Mouse (Mus musculus) forebrain, embryonic 14.5 days (tissue): ENCODE results near the gene Nrxn3. TPM values are rescaled to one million over a fixed set of nuclear protein-coding genes. Genes with fewer than 3 reads are reported as not detected.

Experiments used
- ATAC-seq: fragments of 200-750 bp; cut with Nextera tagmentation; 2 replicates; pipeline ENCODE4 v1.8.0; 2017; ENCODE audit warnings: mild to moderate bottlenecking, moderate library complexity
- DNase-seq: peaks from one replicate; pipeline ENCODE4 v3.0.0-alpha.2; 2015; ENCODE audit warnings: low spot score
- H3K27ac ChIP-seq: fragments of 300-500 bp; sonication (generic); 2 replicates; pipeline ENCODE4 v1.5.1; 2014; ENCODE audit warnings: low read depth, mild to moderate bottlenecking, control low read depth, low read length, moderate library complexity
- H3K27me3 ChIP-seq: fragments of 300-500 bp; sonication (generic); replicated peaks from 2 replicates; pipeline ENCODE4 v1.6.1; 2014; ENCODE audit warnings: low read length, control low read depth, mixed read lengths; ENCODE audit not compliant: control insufficient read depth, insufficient read depth
- H3K36me3 ChIP-seq: fragments of 300-500 bp; sonication (generic); 2 replicates; pipeline ENCODE4 v1.6.1; 2014; ENCODE audit warnings: low read length, control low read depth; ENCODE audit not compliant: control insufficient read depth, insufficient read depth
- H3K4me1 ChIP-seq: fragments of 300-500 bp; sonication (generic); 2 replicates; pipeline ENCODE4 v1.6.1; 2014; ENCODE audit warnings: antibody characterized with exemption, low read length, control low read depth; ENCODE audit not compliant: control insufficient read depth, insufficient read depth
- H3K4me2 ChIP-seq: fragments of 300-500 bp; sonication (generic); 2 replicates; pipeline ENCODE4 v1.6.1; 2014; ENCODE audit warnings: mild to moderate bottlenecking, control low read depth, low read length
- H3K4me3 ChIP-seq: fragments of 300-500 bp; sonication (generic); 2 replicates; pipeline ENCODE4 v1.5.1; 2014; ENCODE audit warnings: low read depth, low read length, control low read depth
- H3K9ac ChIP-seq: fragments of 300-500 bp; sonication (generic); 2 replicates; pipeline ENCODE4 v1.6.1; 2014; ENCODE audit warnings: mild to moderate bottlenecking, low read length, control low read depth, moderate library complexity
- H3K9me3 ChIP-seq: fragments of 300-500 bp; sonication (generic); replicated peaks from 2 replicates; pipeline ENCODE4 v1.6.1; 2016; ENCODE audit warnings: low read length, control low read depth, mixed read lengths; ENCODE audit not compliant: control insufficient read depth
- WGBS: fragments of 180-500 bp; shearing (Covaris S2); extraction: QIAGEN DNeasy Blood & Tissue Kit; methylation state at CpG from one replicate; pipeline ENCODE4 v1.1.7; 2014; 5-methylcytosine and 5-hydroxymethylcytosine counted together
- polyA plus RNA-seq: library from polyadenylated mRNA; unstranded; fragments of >200 nt; fragmentation: Nextera tagmentation; extraction: Ambion mirVana; gene quantifications from 2 replicates; pipeline ENCODE4 v1.2.1, GENCODE M21; 2014

Nrxn3 gene
- polyA plus RNA-seq, 1 experiment from 2014 or later: 39.6 TPM

DNA sequence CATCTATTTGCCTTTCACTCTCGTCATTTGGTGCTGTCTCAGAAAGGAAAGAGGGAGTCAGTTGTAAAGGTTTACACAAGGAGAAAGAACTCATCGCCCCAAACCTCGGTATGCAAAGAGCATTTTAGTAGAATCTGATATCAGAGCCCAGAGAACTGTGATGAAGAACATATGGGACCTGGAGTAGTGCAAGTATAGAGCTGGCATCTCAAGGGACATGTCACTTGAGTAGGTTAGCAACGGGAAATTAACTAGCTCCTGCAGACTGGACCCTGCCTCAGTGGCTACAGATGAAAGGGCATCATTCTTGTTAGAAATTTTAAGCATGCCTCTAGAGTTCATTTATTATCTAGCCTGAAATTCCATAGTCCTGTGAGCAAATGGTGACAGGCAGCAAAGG, 1099.5 kb downstream of the Nrxn3 start:
- Histone ChIP-seq H3K27ac (no peak overlapping the region), H3K4me3 (no peak overlapping the region), H3K27me3 (no peaks in the 10 kb centered on the region), H3K36me3 (no peaks in the 10 kb centered on the region), H3K9me3 (no peaks in the 10 kb centered on the region), H3K4me1 (no peaks in the 10 kb centered on the region; the same call in 1 of the 2 replicates), H3K4me2 (no peak overlapping the region), H3K9ac (no peak overlapping the region)
- DNase-seq (no peak), ATAC-seq (no peak)
- 52% methylated on average over 4 of the region's 4 CpGs for WGBS

DNA sequence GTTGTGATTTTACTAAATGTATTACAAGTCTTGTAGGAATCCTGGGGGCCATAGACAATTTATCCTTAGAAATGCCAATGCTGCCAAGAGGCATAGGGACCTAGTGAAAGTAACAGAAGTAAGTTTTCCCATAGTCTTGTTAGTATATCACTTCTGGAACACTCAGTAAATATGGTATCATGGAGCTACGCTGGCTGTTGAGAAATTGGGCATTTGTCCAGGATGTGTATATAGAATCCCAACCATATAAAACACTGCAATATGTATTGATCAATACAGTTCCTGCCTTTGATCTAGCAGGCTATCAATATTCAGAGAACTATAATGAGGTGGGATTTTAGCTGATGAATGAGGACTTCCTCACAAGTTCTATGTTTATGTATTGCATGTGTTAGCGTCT, 1107.3 kb downstream of the Nrxn3 start:
- no peak overlapping the region for H3K4me2 ChIP-seq
- no peak overlapping the region for H3K4me3 ChIP-seq
- H3K36me3 ChIP-seq: no peaks in the 10 kb centered on the region
- H3K9me3 ChIP-seq: no peaks in the 10 kb centered on the region
- no peaks in the 10 kb centered on the region for H3K4me1 ChIP-seq
- 90% methylated on average over 2 of the region's 2 CpGs for WGBS
- H3K9ac ChIP-seq: no peak overlapping the region
- H3K27ac ChIP-seq: no peak overlapping the region
- ATAC-seq (no peak), DNase-seq (no peak)
- no peaks in the 10 kb centered on the region for H3K27me3 ChIP-seq

DNA sequence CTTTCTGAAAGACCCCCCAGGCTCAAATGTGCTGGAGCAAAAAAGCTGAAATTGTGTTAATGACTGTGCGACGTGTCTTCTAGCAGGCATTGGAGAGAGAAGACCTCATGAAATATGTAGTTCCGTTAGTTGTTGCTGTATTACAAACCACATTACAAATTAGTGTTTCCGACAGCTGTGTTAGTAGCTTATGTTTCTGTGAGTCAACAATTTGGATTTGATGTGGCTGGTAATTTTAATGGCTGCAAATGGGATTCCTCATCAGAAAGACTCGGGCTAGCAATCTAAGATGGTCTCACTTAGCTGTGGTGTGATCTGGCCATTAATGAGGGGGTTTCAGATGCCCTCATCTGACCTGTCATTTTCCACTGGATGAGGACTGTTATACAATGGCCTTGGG, 1107.7 kb downstream of the Nrxn3 start:
- 86% methylated on average over 5 of the region's 5 CpGs for whole genome bisulfite sequencing
- H3K4me2 ChIP-seq: no peak overlapping the region
- no peaks in the 10 kb centered on the region for H3K27me3 ChIP-seq
- H3K27ac ChIP-seq: no peak overlapping the region
- no peak for DNase-seq
- H3K36me3 ChIP-seq: no peaks in the 10 kb centered on the region
- H3K4me1 ChIP-seq: no peaks in the 10 kb centered on the region
- H3K9ac ChIP-seq: no peak overlapping the region
- ATAC-seq: no peak
- H3K9me3 ChIP-seq: no peaks in the 10 kb centered on the region
- no peak overlapping the region for H3K4me3 ChIP-seq

DNA sequence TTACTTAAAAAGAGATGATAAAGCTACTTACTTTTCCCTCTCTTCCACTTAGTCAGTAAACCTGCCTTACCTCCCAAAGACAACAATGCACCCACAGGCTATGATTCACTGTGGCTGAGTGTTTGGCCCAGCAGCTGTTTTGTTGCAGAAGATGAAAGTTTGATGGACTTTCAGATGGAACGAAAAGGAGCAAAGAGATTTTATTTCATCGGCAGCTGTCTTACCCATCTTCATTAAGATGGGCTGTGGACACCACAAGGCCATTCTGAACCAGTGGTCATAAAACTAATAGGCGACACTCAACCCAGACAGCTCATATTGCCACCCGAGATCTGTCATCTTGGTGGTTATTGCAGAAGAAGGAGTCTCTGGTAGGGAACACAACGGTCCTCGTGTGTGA, 1108.6 kb downstream of the Nrxn3 start:
- Histone ChIP-seq H3K27ac (no peak overlapping the region), H3K4me2 (no peak overlapping the region), H3K36me3 (no peaks in the 10 kb centered on the region), H3K27me3 (no peaks in the 10 kb centered on the region), H3K4me1 (no peaks in the 10 kb centered on the region), H3K9ac (no peak overlapping the region), H3K9me3 (no peaks in the 10 kb centered on the region), H3K4me3 (no peak overlapping the region)
- ATAC-seq: no peak
- 94% methylated on average over 6 of the region's 6 CpGs for WGBS
- no peak for DNase-seq

DNA sequence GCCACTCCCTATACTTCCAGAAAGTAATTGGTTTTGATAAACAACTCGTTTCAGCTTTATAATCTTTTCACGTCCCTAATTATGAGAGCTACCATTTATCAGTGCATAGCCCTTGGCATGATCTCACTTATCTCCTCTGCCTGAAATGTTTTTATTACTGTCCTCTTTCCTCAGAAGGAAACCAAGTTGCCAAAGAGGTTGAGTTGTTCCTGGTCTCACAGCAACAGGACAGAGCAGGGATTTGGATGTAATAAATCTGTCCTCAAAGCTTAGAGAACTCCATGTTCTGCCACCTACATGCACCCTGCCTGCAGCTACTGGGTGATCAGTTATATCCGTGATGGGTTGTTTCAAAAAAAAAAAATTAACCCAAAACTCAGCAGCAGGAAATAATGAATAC, 1113.6 kb downstream of the Nrxn3 start:
- no peaks in the 10 kb centered on the region for H3K36me3 ChIP-seq
- no peak overlapping the region for H3K27ac ChIP-seq
- H3K9ac ChIP-seq: no peak overlapping the region
- no peaks in the 10 kb centered on the region for H3K27me3 ChIP-seq
- ATAC-seq (no peak), DNase-seq (no peak)
- no peaks in the 10 kb centered on the region for H3K4me1 ChIP-seq
- H3K4me3 ChIP-seq: no peak overlapping the region
- H3K4me2 ChIP-seq: no peak overlapping the region
- H3K9me3 ChIP-seq: no peaks in the 10 kb centered on the region
- WGBS: 69% methylated on average over 3 of the region's 3 CpGs

DNA sequence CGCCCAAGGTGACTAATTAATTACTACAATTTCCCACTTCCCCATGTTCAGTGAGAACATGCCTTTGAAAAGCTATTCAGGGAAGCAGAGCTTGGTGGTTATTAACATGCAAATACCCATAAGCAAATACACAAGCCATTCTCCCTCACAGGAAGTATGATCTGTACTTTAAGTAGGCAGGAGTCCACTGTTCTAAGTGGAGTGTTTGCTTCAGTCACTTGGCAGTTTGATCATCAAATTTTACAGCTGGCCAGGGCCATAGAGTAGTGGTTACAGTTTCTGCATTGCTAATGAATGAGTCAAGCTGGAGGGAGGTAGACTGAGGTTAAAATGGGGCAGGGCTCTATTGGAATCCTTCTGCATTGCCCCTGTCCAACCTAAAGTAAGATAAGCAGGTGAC, 1120.2 kb downstream of the Nrxn3 start:
- no peaks in the 10 kb centered on the region for H3K27me3 ChIP-seq
- no peak overlapping the region for H3K27ac ChIP-seq
- no peaks in the 10 kb centered on the region for H3K9me3 ChIP-seq
- H3K4me3 ChIP-seq: no peak overlapping the region
- no peak for ATAC-seq
- H3K9ac ChIP-seq: no peak overlapping the region
- 82% methylated on average over 1 of the region's 1 CpGs for WGBS
- no peaks in the 10 kb centered on the region for H3K4me1 ChIP-seq
- H3K4me2 ChIP-seq: no peak overlapping the region
- no peaks in the 10 kb centered on the region for H3K36me3 ChIP-seq
- no peak for DNase-seq

DNA sequence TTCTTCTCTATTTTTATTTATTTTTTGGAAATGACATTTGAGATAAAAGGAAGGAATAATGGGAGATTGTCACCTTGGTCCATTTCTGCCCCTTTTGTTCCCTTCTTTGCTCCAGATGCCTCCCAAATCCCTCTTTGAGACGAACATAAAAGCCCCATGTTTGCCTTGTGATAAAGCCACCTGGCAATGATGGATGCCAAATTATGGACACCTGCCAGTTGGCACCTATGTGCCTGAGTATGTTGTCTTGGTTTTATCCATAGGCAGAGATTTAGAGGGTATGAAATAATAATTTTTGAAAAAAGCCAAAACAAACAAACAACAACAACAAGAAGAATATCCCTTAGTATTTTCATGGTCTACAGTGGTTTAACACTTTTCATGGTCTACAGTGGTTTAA, 1125.4 kb downstream of the Nrxn3 start:
- no peaks in the 10 kb centered on the region for H3K9me3 ChIP-seq
- no peaks in the 10 kb centered on the region for H3K4me1 ChIP-seq
- DNase-seq: no peak
- no peaks in the 10 kb centered on the region for H3K27me3 ChIP-seq
- H3K4me3 ChIP-seq: no peak overlapping the region
- no peak overlapping the region for H3K4me2 ChIP-seq
- no peak overlapping the region for H3K27ac ChIP-seq
- H3K36me3 ChIP-seq: no peaks in the 10 kb centered on the region
- no peak for ATAC-seq
- no peak overlapping the region for H3K9ac ChIP-seq
- WGBS: 47% methylated on average over 1 of the region's 1 CpGs

DNA sequence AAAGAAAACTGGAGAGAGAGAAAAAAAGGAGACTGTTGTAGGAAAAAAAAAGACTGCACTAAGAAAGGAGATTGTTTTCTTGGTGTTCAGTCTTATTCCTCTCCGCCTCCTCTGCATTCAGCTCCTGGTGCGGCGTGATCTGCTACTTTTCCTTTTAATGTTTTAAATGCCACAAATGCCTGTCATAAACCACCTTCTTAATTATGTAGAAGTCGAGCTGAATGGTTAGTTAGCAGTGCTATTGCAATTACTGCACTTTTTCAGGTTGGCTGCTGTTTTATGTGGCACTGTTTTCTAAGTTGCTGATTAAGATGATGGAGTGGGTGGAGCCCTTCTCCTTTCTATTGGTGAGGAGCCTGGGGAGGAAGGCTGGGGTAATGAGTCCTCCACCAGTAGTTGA, 1131.7 kb downstream of the Nrxn3 start:
- Histone ChIP-seq H3K9me3 (no peaks in the 10 kb centered on the region), H3K27me3 (no peaks in the 10 kb centered on the region), H3K4me2 (no peak overlapping the region), H3K9ac (no peak overlapping the region), H3K4me1 (0 out of 2 replicates have a peak, but pooled peaks cover 7% of the 10 kb centered on the region), H3K36me3 (no peaks in the 10 kb centered on the region), H3K27ac (no peak overlapping the region), H3K4me3 (no peak overlapping the region)
- DNase-seq (peak; percentile 14), ATAC-seq (0 out of 2 replicates have a peak, but pooled peaks have one; percentile 26)
- 7% methylated on average over 4 of the region's 4 CpGs for WGBS

DNA sequence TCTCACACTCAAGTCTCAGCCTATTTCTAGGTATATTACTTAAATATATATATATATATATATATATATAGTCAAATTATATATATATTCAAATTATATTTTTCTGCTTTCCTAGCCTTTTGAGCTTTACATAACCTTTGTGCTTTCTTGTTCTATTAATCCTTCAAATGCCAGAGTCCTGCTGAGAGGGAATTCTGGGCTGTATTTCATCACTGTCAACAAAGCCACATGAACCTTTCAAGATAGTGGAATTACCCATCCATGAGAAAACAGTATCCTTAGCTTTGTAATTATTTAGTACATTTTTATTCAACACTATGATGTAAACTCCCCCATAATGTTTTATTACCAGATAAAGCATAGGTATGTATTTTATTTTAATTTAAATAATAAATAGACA, 1144.4 kb downstream of the Nrxn3 start:
- Histone ChIP-seq H3K4me3 (no peak overlapping the region), H3K9ac (no peak overlapping the region), H3K27me3 (no peaks in the 10 kb centered on the region), H3K27ac (no peak overlapping the region), H3K36me3 (no peaks in the 10 kb centered on the region), H3K4me1 (no peaks in the 10 kb centered on the region), H3K4me2 (no peak overlapping the region), H3K9me3 (no peaks in the 10 kb centered on the region)
- ATAC-seq (no peak), DNase-seq (no peak)
